ENCODE assay signal across 8 mouse cellular contexts in genomic region chr4:117914591-117915442, GRCm38 (mm10). TPM values are rescaled to one million over a fixed set of nuclear protein-coding genes. Genes with fewer than 3 reads are reported as not detected.
A peak's percentile ranks its signal among the peaks of the same experiment; 100 is the strongest.
DNase-seq lines count a peak whose midpoint lies in the region; ATAC-seq lines count a peak whose summit lies in the region.

Ipo13 (minus strand) TSS chr4:117914999.

- peaks cover 17% of the 10 kb centered on the region for H3K36me3 ChIP-seq in hindbrain, embryonic 12.5 days

- ATAC-seq in hindbrain, embryonic 12.5 days (ENCODE audit: low FRiP score), result peak; percentile 95

- H3K4me1 ChIP-seq in hindbrain, embryonic 12.5 days, result peaks cover 48% of the 10 kb centered on the region

- peak within 1 kb of the TSS; percentile 73 for H3K27ac ChIP-seq in hindbrain, embryonic 12.5 days

- H3K4me2 ChIP-seq in hindbrain, embryonic 12.5 days (replicated peaks), result peak within 1 kb of the TSS; percentile 98

- under 1% methylated on average over 61 of the region's 61 CpGs for WGBS in hindbrain, embryonic 12.5 days

- H3K27me3 ChIP-seq in hindbrain, embryonic 12.5 days, result no peaks in the 10 kb centered on the region

- peak within 1 kb of the TSS; percentile 80 for H3K4me3 ChIP-seq in hindbrain, embryonic 12.5 days

- no peaks in the 10 kb centered on the region for H3K9me3 ChIP-seq in hindbrain, embryonic 12.5 days (replicated peaks)

- H3K9ac ChIP-seq in hindbrain, embryonic 12.5 days, result peak within 1 kb of the TSS; percentile 89

- DNase-seq in Muller cell, postnatal 12 days (ENCODE audit: inconsistent ontology term), result peak; percentile 95
- DNase-seq in cerebellum, adult 9-11 months, result peak; percentile 95
- DNase-seq in frontal cortex, postnatal 10 days (ENCODE audit: low spot score in 2 of 2), result peak; percentile 86 to 91
- DNase-seq in layer of hippocampus, postnatal 14 days (ENCODE audit: low spot score in 2 of 2), result peak; percentile 94 to 98
- DNase-seq in lung, postnatal 14 days, result peak; percentile 90
- peak; percentile 87 for DNase-seq in retina, adult 2 months (ENCODE audit: low read depth, low spot score)
- peak; percentile 92 to 94 for DNase-seq in thymus, postnatal 36 days

RNA-seq across cellular contexts. Expression of gene Ipo13, which starts in this region (rescaled TPM):
- polyA plus RNA-seq in hindbrain, embryonic 12.5 days (2016; fragmentation: Nextera tagmentation; extraction: Ambion mirVana), result 62.2 and 65.5 TPM in 2 replicates
- 100 to 1,000 TPM; 124 to 131 TPM for total RNA-seq in layer of hippocampus, postnatal 14 days (2021)

Comparison
In these comparisons a context has a peak if more than half of its experiments do, and no peak if none do; other contexts are left out.
1. Peak in every context shown above with its lines: DNase-seq, ATAC-seq, H3K4me3 ChIP-seq and H3K27ac ChIP-seq.